31 mouse cellular contexts compared by ENCODE assay signal in genomic region chr13:46967308-46967707, GRCm38 (mm10). TPM values are rescaled to one million over a fixed set of nuclear protein-coding genes. Genes with fewer than 3 reads are reported as not detected.
DNase-seq lines count a peak whose midpoint lies in the region; ATAC-seq and TF ChIP-seq lines count a peak whose summit lies in the region.
"Had no signal": no experiment of that assay in that cellular context is flagged by ENCODE, and none has a peak within 500 bp of the region (broad histone marks: within the 10 kb centered on the region; RNA-seq: fewer than 3 reads in every experiment).

No protein-coding gene starts in this region.

- H3K36me3 ChIP-seq in ES-Bruce4 (ENCODE audit: control insufficient read depth, insufficient read depth, low read length, poor library complexity, severe bottlenecking): no peaks in the 10 kb centered on the region
- H3K36me3 ChIP-seq in embryonic facial prominence, embryonic 10.5 days (replicated peaks): no peaks in the 10 kb centered on the region
- no peaks in the 10 kb centered on the region for H3K36me3 ChIP-seq in stomach, postnatal 0 days (ENCODE audit: control insufficient read depth, insufficient read depth, low read length)
- H3K36me3 ChIP-seq: forebrain, embryonic 15.5 days; G1E; kidney, embryonic 15.5 days; limb, embryonic 13.5 days; liver, embryonic 12.5 days; midbrain, embryonic 12.5 days; neural tube, embryonic 12.5 days had no signal

- ATAC-seq in stomach, postnatal 0 days (ENCODE audit: low FRiP score, low TSS enrichment): no peak
- ATAC-seq: forebrain, embryonic 15.5 days; liver, embryonic 12.5 days; liver, postnatal 0 days had no signal

- no peak for TF ChIP-seq POLR2A in lung, adult 2 months (IDR thresholded peaks at IDR 0.05; ENCODE audit: borderline replicate concordance, extremely low read depth, low read depth, low read length)
- no peak for TF ChIP-seq POLR2A in ES-Bruce4 (IDR thresholded peaks at IDR 0.05; ENCODE audit: insufficient read depth, low read length)

- no peak overlapping the region for H3K4me2 ChIP-seq in stomach, postnatal 0 days (replicated peaks; ENCODE audit: low read depth)
- H3K4me2 ChIP-seq: forebrain, embryonic 15.5 days; heart, embryonic 11.5 days; hindbrain, embryonic 14.5 days; limb, embryonic 13.5 days; liver, embryonic 12.5 days; midbrain, embryonic 12.5 days; neural tube, embryonic 12.5 days had no signal

- H3K9me3 ChIP-seq in ES-Bruce4 (replicated peaks; ENCODE audit: control insufficient read depth, insufficient read depth, low read length, poor library complexity, severe bottlenecking): no peaks in the 10 kb centered on the region
- no peaks in the 10 kb centered on the region for H3K9me3 ChIP-seq in embryonic facial prominence, embryonic 10.5 days
- H3K9me3 ChIP-seq in stomach, postnatal 0 days (ENCODE audit: control insufficient read depth, low read length): no peaks in the 10 kb centered on the region
- H3K9me3 ChIP-seq: forebrain, embryonic 15.5 days; G1E; kidney, embryonic 15.5 days; limb, embryonic 13.5 days; liver, embryonic 12.5 days; midbrain, embryonic 12.5 days; neural tube, embryonic 12.5 days had no signal

- H3K4me1 ChIP-seq in lung, adult 2 months (ENCODE audit: control insufficient read depth, insufficient read depth, low read length): peaks cover 7% of the 10 kb centered on the region; the same call in 1 of the 2 replicates
- H3K4me1 ChIP-seq in ES-Bruce4 (ENCODE audit: control insufficient read depth, insufficient read depth, low read length): peaks cover 3% of the 10 kb centered on the region
- H3K4me1 ChIP-seq in embryonic facial prominence, embryonic 10.5 days: peaks cover 15% of the 10 kb centered on the region
- H3K4me1 ChIP-seq in stomach, postnatal 0 days (replicated peaks; ENCODE audit: control insufficient read depth, insufficient read depth): no peaks in the 10 kb centered on the region
- H3K4me1 ChIP-seq: forebrain, embryonic 15.5 days; liver, embryonic 12.5 days; midbrain, embryonic 12.5 days; neural tube, embryonic 12.5 days had no signal

- no peak overlapping the region for H3K27ac ChIP-seq in ES-Bruce4 (ENCODE audit: insufficient read depth, low read length)
- 0 out of 2 replicates have a peak overlapping the region, but pooled peaks have one; percentile 5 for H3K27ac ChIP-seq in embryonic facial prominence, embryonic 10.5 days (replicated peaks)
- H3K27ac ChIP-seq in stomach, postnatal 0 days (replicated peaks): no peak overlapping the region
- H3K27ac ChIP-seq: forebrain, embryonic 15.5 days; hindbrain, embryonic 14.5 days; kidney, embryonic 15.5 days; limb, embryonic 13.5 days; liver, embryonic 12.5 days; midbrain, embryonic 12.5 days; neural tube, embryonic 12.5 days had no signal

- no peaks in the 10 kb centered on the region for H3K27me3 ChIP-seq in ES-Bruce4 (ENCODE audit: control insufficient read depth, insufficient read depth, low read length, poor library complexity, severe bottlenecking)
- H3K27me3 ChIP-seq in embryonic facial prominence, embryonic 10.5 days (replicated peaks; ENCODE audit: low read depth, poor library complexity, severe bottlenecking): no peaks in the 10 kb centered on the region
- H3K27me3 ChIP-seq in stomach, postnatal 0 days (ENCODE audit: control insufficient read depth, insufficient read depth, low read length): no peaks in the 10 kb centered on the region
- H3K27me3 ChIP-seq: forebrain, embryonic 15.5 days; kidney, embryonic 15.5 days; limb, embryonic 13.5 days; midbrain, embryonic 12.5 days; neural tube, embryonic 12.5 days had no signal

- no peak for TF ChIP-seq EP300 in ES-Bruce4 (IDR thresholded peaks at IDR 0.05; ENCODE audit: insufficient read depth, low read depth, low read length)
- TF ChIP-seq EP300 in stomach, postnatal 0 days (optimal IDR thresholded peaks at IDR 0.05): no peak

- H3K9ac ChIP-seq in ES-Bruce4 (ENCODE audit: low read depth, poor library complexity, severe bottlenecking): peak overlapping the region; percentile 42; the same call in 1 of the 2 replicates
- H3K9ac ChIP-seq in stomach, postnatal 0 days (ENCODE audit: low read length): no peak overlapping the region
- H3K9ac ChIP-seq: forebrain, embryonic 15.5 days; hindbrain, embryonic 14.5 days; kidney, embryonic 15.5 days; limb, embryonic 13.5 days; liver, embryonic 12.5 days; liver, postnatal 0 days; midbrain, embryonic 12.5 days; neural tube, embryonic 12.5 days had no signal

- H3K4me3 ChIP-seq in lung, adult 2 months (replicated peaks; ENCODE audit: extremely low read depth, low read depth, low read length): no peak overlapping the region
- H3K4me3 ChIP-seq in ES-Bruce4 (ENCODE audit: low read depth, low read length): no peak overlapping the region
- no peak overlapping the region for H3K4me3 ChIP-seq in embryonic facial prominence, embryonic 10.5 days
- H3K4me3 ChIP-seq in stomach, postnatal 0 days (ENCODE audit: low read depth, low read length): no peak overlapping the region
- H3K4me3 ChIP-seq: forebrain, embryonic 15.5 days; kidney, embryonic 15.5 days; limb, embryonic 13.5 days; liver, embryonic 12.5 days; megakaryocyte, embryonic 14.5 days; midbrain, embryonic 12.5 days; myocyte; neural tube, embryonic 12.5 days had no signal

- TF ChIP-seq CTCF in lung, adult 2 months (IDR thresholded peaks at IDR 0.05; ENCODE audit: insufficient read depth, low read length): peak; percentile 27; the same call in 1 of the 2 replicates
- no peak for TF ChIP-seq CTCF in ES-Bruce4 (IDR thresholded peaks at IDR 0.05; ENCODE audit: low read depth, low read length)
- TF ChIP-seq CTCF in stomach, postnatal 0 days (IDR thresholded peaks at IDR 0.05; ENCODE audit: low read depth): peak; percentile 61

- no peak for DNase-seq in lung, adult 2 months
- no peak for DNase-seq in lung, adult 18-20 months
- DNase-seq in embryonic facial prominence, embryonic 10.5 days (ENCODE audit: low spot score): no peak
- no peak for DNase-seq in stomach, postnatal 0 days (ENCODE audit: low spot score)
- DNase-seq in liver: no peak
- DNase-seq: adrenal gland, postnatal 10 days; B cell, adult 2 months; cerebellum, adult 11 months; cerebellum, adult 9-10 months; cerebellum, postnatal 36 days; embryo, embryonic 11 days; gastrocnemius, postnatal 25 days; heart, adult 11 months; heart, postnatal 4 days; kidney, adult 18-20 months; kidney, postnatal 4 days; liver, postnatal 0 days; lung, postnatal 4 days; thymus, postnatal 14 days had no signal

- WGBS in lung, adult 2 months: 79% methylated on average over 4 of the region's 4 CpGs
- 75% methylated on average over 4 of the region's 4 CpGs for WGBS in embryonic facial prominence, embryonic 10.5 days
- WGBS in stomach, postnatal 0 days: 72% methylated on average over 4 of the region's 4 CpGs

RNA-seq across cellular contexts. Expression of gene Kif13a, which starts 37.6 kb away (rescaled TPM):
- 39.9 and 52.3 TPM in 2 replicates for polyA plus RNA-seq in lung, adult 2 months (2012; rRNA removed)
- 36.7 and 41.1 TPM in 2 replicates for polyA plus RNA-seq in ES-Bruce4 (2011; ENCODE audit: insufficient read depth, insufficient read length, low read depth, missing spikeins)
- polyA plus RNA-seq in embryonic facial prominence, embryonic 10.5 days (2016; fragmentation: Nextera tagmentation; extraction: Ambion mirVana): 17.0 and 20.7 TPM in 2 replicates
- polyA plus RNA-seq in stomach, postnatal 0 days (2015; fragmentation: Nextera tagmentation; extraction: Ambion mirVana): 12.8 and 13.5 TPM in 2 replicates
- polyA plus RNA-seq: G1E had no signal

RNA-seq across cellular contexts. Expression of gene Nhlrc1, which starts 47.3 kb away (rescaled TPM):
- 4.4 and 5.8 TPM in 2 replicates for polyA plus RNA-seq in lung, adult 2 months (2012; rRNA removed)
- 0.29 and 1.0 TPM in 2 replicates for polyA plus RNA-seq in ES-Bruce4 (2011; ENCODE audit: insufficient read depth, insufficient read length, low read depth, missing spikeins)
- polyA plus RNA-seq in embryonic facial prominence, embryonic 10.5 days (2016; fragmentation: Nextera tagmentation; extraction: Ambion mirVana): 2.0 and 3.0 TPM in 2 replicates
- 3.6 and 3.8 TPM in 2 replicates for polyA plus RNA-seq in stomach, postnatal 0 days (2015; fragmentation: Nextera tagmentation; extraction: Ambion mirVana)
- polyA plus RNA-seq: G1E had no signal
